ENCODE assay signal across 20 mouse cellular contexts in the genomic region with DNA sequence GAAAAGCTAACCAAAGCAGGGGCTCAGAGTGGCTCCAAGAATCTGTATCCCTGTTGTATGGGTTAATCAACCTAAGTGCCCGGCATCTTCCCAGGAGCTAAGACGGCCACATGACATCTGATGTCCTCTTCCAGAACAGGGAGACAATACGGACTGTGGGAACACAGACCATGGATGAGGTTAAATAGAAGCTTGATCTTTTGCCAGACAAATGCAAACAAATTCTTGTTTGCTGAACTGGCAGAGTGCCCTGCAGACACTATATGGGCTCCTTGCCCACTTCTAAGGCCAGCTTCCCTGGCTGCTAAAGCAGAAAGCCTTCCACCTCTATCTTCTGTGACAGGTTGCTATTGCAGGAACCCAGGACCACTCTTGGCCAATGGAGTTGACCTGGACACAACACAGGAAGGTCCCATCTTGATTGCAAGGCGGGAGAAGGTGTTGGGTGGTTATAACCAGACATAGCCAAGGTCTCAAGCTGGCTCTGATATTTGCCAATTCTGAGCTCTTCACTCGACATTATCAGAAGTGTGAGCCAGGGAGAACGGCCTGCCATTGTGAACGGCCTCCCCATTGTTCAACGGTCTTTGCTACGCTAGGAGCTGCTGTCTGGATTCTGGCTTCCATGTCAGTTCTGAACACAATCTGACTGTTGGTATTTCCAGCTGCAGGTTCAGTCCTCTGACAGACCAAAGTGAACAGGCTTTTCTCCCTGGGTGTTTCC.
DNase-seq lines count a peak whose midpoint lies in the region; ATAC-seq lines count a peak whose summit lies in the region.
"Had no signal": no experiment of that assay in that cellular context is flagged by ENCODE, and none has a peak within 500 bp of the region (broad histone marks: within the 10 kb centered on the region; RNA-seq: fewer than 3 reads in every experiment).

No protein-coding gene starts in this region.

- H3K27ac ChIP-seq in lung, embryonic 16.5 days (ENCODE audit: low read length): peak overlapping the region; percentile 3; the same call in 1 of the 2 replicates
- H3K27ac ChIP-seq: forebrain, embryonic 10.5 days; limb, embryonic 13.5 days; liver, embryonic 13.5 days; macrophage had no signal

- DNase-seq in heart, adult 11 months: peak; percentile 64
- DNase-seq in heart, postnatal 36 days: no peak
- no peak for DNase-seq in lung, postnatal 10 days
- peak; percentile 14 to 38 for DNase-seq in urinary bladder, postnatal 36 days (ENCODE audit: low spot score in 2 of 2)
- no peak for DNase-seq in urinary bladder, postnatal 10 days (ENCODE audit: low spot score)
- DNase-seq in right cerebral cortex, postnatal 4 days: no peak
- DNase-seq: adrenal gland, postnatal 14 days; cerebellum, adult 8-10 months; cerebellum, postnatal 36 days; gastrocnemius, postnatal 36 days; kidney, adult 9 months; kidney, postnatal 14 days; liver, embryonic 13.5 days; thymus, adult 2 months had no signal

- H3K36me3 ChIP-seq in lung, embryonic 16.5 days (ENCODE audit: control insufficient read depth, insufficient read depth, low read length): no peaks in the 10 kb centered on the region
- H3K36me3 ChIP-seq: forebrain, embryonic 10.5 days; limb, embryonic 13.5 days; liver, embryonic 13.5 days had no signal

- intact Hi-C loops in heart, postnatal 36 days (cut with DNase I): no loop called here

- 25% methylated on average over 9 of the region's 9 CpGs for WGBS in lung, embryonic 16.5 days

- H3K4me1 ChIP-seq in lung, embryonic 16.5 days (replicated peaks; ENCODE audit: control insufficient read depth, insufficient read depth, low read length): peaks cover 18% of the 10 kb centered on the region
- H3K4me1 ChIP-seq: liver, embryonic 13.5 days had no signal

- H3K9me3 ChIP-seq in lung, embryonic 16.5 days (ENCODE audit: control insufficient read depth, low read length): no peaks in the 10 kb centered on the region
- H3K9me3 ChIP-seq: forebrain, embryonic 10.5 days; limb, embryonic 13.5 days; liver, embryonic 13.5 days had no signal

- peak; percentile 71 for ATAC-seq in lung, embryonic 16.5 days (ENCODE audit: low read depth)
- ATAC-seq: hindbrain, embryonic 16.5 days; intestine, embryonic 16.5 days had no signal

- H3K27me3 ChIP-seq in lung, embryonic 16.5 days (ENCODE audit: control insufficient read depth, insufficient read depth, low read depth, low read length): no peaks in the 10 kb centered on the region
- H3K27me3 ChIP-seq: limb, embryonic 13.5 days; liver, embryonic 13.5 days had no signal

- H3K4me3 ChIP-seq in lung, embryonic 16.5 days (ENCODE audit: low read length): no peak overlapping the region
- H3K4me3 ChIP-seq: forebrain, embryonic 10.5 days; limb, embryonic 13.5 days; liver, embryonic 13.5 days had no signal

- H3K9ac ChIP-seq in lung, embryonic 16.5 days (ENCODE audit: low read length): no peak overlapping the region
- H3K9ac ChIP-seq: limb, embryonic 13.5 days; liver, embryonic 13.5 days had no signal

- H3K4me2 ChIP-seq in lung, embryonic 16.5 days (ENCODE audit: low read depth, low read length): no peak overlapping the region
- H3K4me2 ChIP-seq: limb, embryonic 13.5 days; liver, embryonic 13.5 days had no signal

Comparison
In these comparisons a context has a peak if more than half of its experiments do, and no peak if none do; other contexts are left out.
1. DNase-seq: peak in heart, adult 11 months (single experiment) and urinary bladder, postnatal 36 days (2 of 2); none in heart, postnatal 36 days (0 of 2), lung, postnatal 10 days (single experiment), urinary bladder, postnatal 10 days (single experiment) and right cerebral cortex, postnatal 4 days (single experiment).